Mouse (Mus musculus) MEL (cell line): ENCODE measurements around the gene Nrp1. TPM values are rescaled to one million over a fixed set of nuclear protein-coding genes. Genes with fewer than 3 reads are reported as not detected.

Source experiments
- DNase-seq: peaks from one replicate; pipeline ENCODE4 v3.0.0; 2011; ENCODE audit warnings: low read depth, low spot score
- H3K27ac ChIP-seq: 2 replicates; pipeline ENCODE4 v1.5.1; 2012; ENCODE audit warnings: low read depth, mild to moderate bottlenecking, control low read depth, low read length, moderate library complexity; ENCODE audit not compliant: control insufficient read depth
- H3K27me3 ChIP-seq, 2 experiments: fragments of 150-350 bp in 1 of 2; sonication (generic) in 1 of 2; 2 replicates each; pipeline ENCODE4 v1.6.1; 2012; ENCODE audit warnings: low read length in 2 of 2, mild to moderate bottlenecking in 2 of 2, improper control_type of control experiment in 1 of 2, moderate library complexity in 1 of 2; ENCODE audit not compliant: insufficient read depth in 2 of 2, control insufficient read depth in 1 of 2
- H3K36me3 ChIP-seq, 2 experiments: 2 replicates each; pipeline ENCODE4 v1.6.1; 2012 to 2014; ENCODE audit warnings: low read length in 2 of 2, improper control_type of control experiment in 1 of 2, inconsistent platforms in 1 of 2, mild to moderate bottlenecking in 1 of 2; ENCODE audit not compliant: insufficient read depth in 2 of 2, control insufficient read depth in 1 of 2
- H3K4me1 ChIP-seq, 2 experiments: fragments of 150-350 bp in 1 of 2; sonication (generic) in 1 of 2; 2 replicates each; pipeline ENCODE4 v1.6.1; 2012; ENCODE audit warnings: low read length in 2 of 2, improper control_type of control experiment in 1 of 2, mild to moderate bottlenecking in 1 of 2; ENCODE audit not compliant: insufficient read depth in 2 of 2, control insufficient read depth in 1 of 2
- H3K4me3 ChIP-seq, 2 experiments: fragments of 150-350 bp in 1 of 2; sonication (generic) in 1 of 2; 2 replicates each; pipeline ENCODE4 v1.5.1; 2012; ENCODE audit warnings: low read depth in 2 of 2, low read length in 2 of 2, mild to moderate bottlenecking in 2 of 2, moderate library complexity in 2 of 2, control low read depth in 1 of 2, improper control_type of control experiment in 1 of 2; ENCODE audit not compliant: control insufficient read depth in 1 of 2, insufficient read depth in 1 of 2
- H3K79me2 ChIP-seq: 2 replicates; pipeline ENCODE4 v1.6.1; 2012; ENCODE audit warnings: mild to moderate bottlenecking, low read length, moderate library complexity; ENCODE audit not compliant: control insufficient read depth, poor library complexity, insufficient read depth
- H3K9ac ChIP-seq: 2 replicates; pipeline ENCODE4 v1.6.1; 2012; ENCODE audit warnings: low read depth, mild to moderate bottlenecking, control low read depth, low read length, moderate library complexity; ENCODE audit not compliant: control insufficient read depth, poor library complexity, severe bottlenecking
- H3K9me3 ChIP-seq: fragments of 150-350 bp; sonication (generic); replicated peaks from 2 replicates; pipeline ENCODE4 v1.6.1; 2012; ENCODE audit warnings: mild to moderate bottlenecking, low read length, improper control_type of control experiment, moderate library complexity; ENCODE audit not compliant: insufficient read depth
- CHD1 ChIP-seq: IDR thresholded peaks from 2 replicates; pipeline ENCODE4 v1.6.1; 2012; ENCODE audit warnings: low read depth, mild to moderate bottlenecking, inconsistent platforms, low read length, improper control_type of control experiment
- CHD2 ChIP-seq: IDR thresholded peaks from 2 replicates; pipeline ENCODE4 v1.6.1; 2011; ENCODE audit warnings: low read length, improper control_type of control experiment
- EP300 ChIP-seq, 2 experiments: IDR thresholded peaks; 2 replicates each; pipeline ENCODE4 v1.6.1; 2011; ENCODE audit warnings: improper control_type of control experiment in 2 of 2, low read length in 2 of 2, low read depth in 1 of 2, mild to moderate bottlenecking in 1 of 2
- GABPA ChIP-seq: IDR thresholded peaks from 2 replicates; pipeline ENCODE4 v1.6.1; 2012; ENCODE audit warnings: low read depth, mild to moderate bottlenecking, inconsistent platforms, low read length, improper control_type of control experiment, moderate library complexity
- HCFC1 ChIP-seq: IDR thresholded peaks from 2 replicates; pipeline ENCODE4 v1.6.1; 2012; ENCODE audit warnings: low read depth, mild to moderate bottlenecking, inconsistent platforms, low read length, improper control_type of control experiment, moderate library complexity
- JUND ChIP-seq: IDR thresholded peaks from 2 replicates; pipeline ENCODE4 v1.6.1; 2011; ENCODE audit warnings: low read depth, mild to moderate bottlenecking, improper control_type of control experiment, low read length
- KAT2A ChIP-seq: conservative IDR thresholded peaks from 2 replicates; pipeline ENCODE4 v1.6.1; 2012; ENCODE audit warnings: low read depth, low read length, improper control_type of control experiment, inconsistent platforms
- MAFK ChIP-seq: IDR thresholded peaks from 2 replicates; pipeline ENCODE4 v1.6.1; 2011; ENCODE audit warnings: low read depth, mild to moderate bottlenecking, low read length, improper control_type of control experiment, borderline replicate concordance
- MAX ChIP-seq: IDR thresholded peaks from 2 replicates; pipeline ENCODE4 v1.6.1; 2011; ENCODE audit warnings: low read length, improper control_type of control experiment
- MXI1 ChIP-seq: IDR thresholded peaks from 2 replicates; pipeline ENCODE4 v1.6.1; 2011; ENCODE audit warnings: mild to moderate bottlenecking, low read depth, low read length, improper control_type of control experiment
- NRF1 ChIP-seq: IDR thresholded peaks from 2 replicates; pipeline ENCODE4 v1.6.1; 2014; ENCODE audit warnings: low read depth, mild to moderate bottlenecking, inconsistent platforms, low read length, improper control_type of control experiment, moderate library complexity; ENCODE audit not compliant: poor library complexity, insufficient read depth, severe bottlenecking
- POLR2AphosphoS2 ChIP-seq: IDR thresholded peaks from 2 replicates; pipeline ENCODE4 v1.6.1; 2011; ENCODE audit warnings: low read length, improper control_type of control experiment
- RAD21 ChIP-seq: IDR thresholded peaks from 2 replicates; pipeline ENCODE4 v1.6.1; 2011; ENCODE audit warnings: mild to moderate bottlenecking, low read depth, low read length, improper control_type of control experiment
- RCOR1 ChIP-seq: IDR thresholded peaks from 2 replicates; pipeline ENCODE4 v1.6.1; 2012; ENCODE audit warnings: low read depth, mild to moderate bottlenecking, inconsistent platforms, low read length, improper control_type of control experiment
- TAL1 ChIP-seq: IDR thresholded peaks from 2 replicates; pipeline ENCODE4 v1.6.1; 2012; ENCODE audit warnings: mild to moderate bottlenecking, inconsistent platforms, low read length, moderate library complexity, mixed read lengths
- TCF12 ChIP-seq: IDR thresholded peaks from 2 replicates; pipeline ENCODE4 v1.6.1; 2014; ENCODE audit warnings: low read depth, mild to moderate bottlenecking, inconsistent platforms, low read length, improper control_type of control experiment, moderate library complexity
- USF1 ChIP-seq: IDR thresholded peaks from 2 replicates; pipeline ENCODE4 v1.6.1; 2014; ENCODE audit warnings: low read depth, mild to moderate bottlenecking, inconsistent platforms, low read length, improper control_type of control experiment, moderate library complexity
- USF2 ChIP-seq, 2 experiments: IDR thresholded peaks; 2 replicates each; pipeline ENCODE4 v1.6.1; 2011 to 2012; ENCODE audit warnings: improper control_type of control experiment in 2 of 2, low read length in 2 of 2, borderline replicate concordance in 1 of 2, inconsistent platforms in 1 of 2, low read depth in 1 of 2, mild to moderate bottlenecking in 1 of 2; ENCODE audit not compliant: insufficient read depth in 1 of 2
- ZKSCAN1 ChIP-seq: IDR thresholded peaks from 2 replicates; pipeline ENCODE4 v1.6.1; 2012; ENCODE audit warnings: low read depth, mild to moderate bottlenecking, inconsistent platforms, low read length, improper control_type of control experiment, moderate library complexity
- ZNF384 ChIP-seq: IDR thresholded peaks from 2 replicates; pipeline ENCODE4 v1.6.1; 2012; ENCODE audit warnings: low read depth, mild to moderate bottlenecking, inconsistent platforms, low read length, improper control_type of control experiment
- polyA plus RNA-seq, 2 experiments: library from polyadenylated mRNA; stranded (reverse) in 1 of 2; unstranded in 1 of 2; fragments of >175 nt in 1 of 2; fragments of >200 nt in 1 of 2; gene quantifications; 2 replicates each; pipeline versions ENCODE4 v1.2.1 to v1.2.4; 2012; ENCODE audit warnings: low replicate concordance in 2 of 2, low read depth in 1 of 2; ENCODE audit not compliant: insufficient read length in 2 of 2, insufficient read depth in 1 of 2, missing spikeins in 1 of 2
- total RNA-seq: library from RNA; depleted of rRNA; stranded (reverse); fragments of 300-350 nt; gene quantifications from 2 replicates; pipeline ENCODE4 v1.2.3, GENCODE M21; 2012

The Nrp1 gene
- total and polyA plus RNA-seq, 3 experiments, result not detected

GRCm38 (mm10) chr8:128489351-128489750 lies 130.9 kb downstream of the Nrp1 start:
- Histone ChIP-seq H3K9ac (no peak overlapping the region), H3K9me3 (no peaks in the 10 kb centered on the region; the same call in 1 of the 2 replicates), H3K27me3 (no peaks in the 10 kb centered on the region), H3K4me3 (no peak overlapping the region), H3K79me2 (no peaks in the 10 kb centered on the region), H3K36me3 (no peaks in the 10 kb centered on the region), H3K27ac (no peak overlapping the region), H3K4me1 (no peaks in the 10 kb centered on the region)
- TF ChIP-seq HCFC1, result no peak
- TF ChIP-seq CHD1, result no peak
- no peak for TF ChIP-seq NRF1
- TF ChIP-seq RCOR1, result no peak
- no peak for TF ChIP-seq ZKSCAN1
- no peak for TF ChIP-seq USF2 (IDR thresholded peaks at IDR 0.05; ENCODE audit: borderline replicate concordance in 1 of 2, insufficient read depth in 1 of 2, low read depth in 1 of 2, low read length in 2 of 2)
- TF ChIP-seq ZNF384, result no peak
- TF ChIP-seq MAFK, result no peak
- no peak for TF ChIP-seq POLR2AphosphoS2
- no peak for TF ChIP-seq JUND
- TF ChIP-seq MXI1, result no peak
- no peak for TF ChIP-seq CHD2
- TF ChIP-seq GABPA, result no peak
- TF ChIP-seq KAT2A, result no peak
- no peak for TF ChIP-seq TAL1
- no peak for TF ChIP-seq USF1
- TF ChIP-seq RAD21, result no peak
- TF ChIP-seq EP300 (IDR thresholded peaks at IDR 0.05; ENCODE audit: low read depth in 1 of 2, low read length in 2 of 2), result no peak
- no peak for TF ChIP-seq TCF12
- no peak for TF ChIP-seq MAX
- DNase-seq, result no peak
